Mouse (Mus musculus) forebrain, embryonic 16.5 days (tissue): ENCODE measurements around the gene Morc3. TPM values are rescaled to one million over a fixed set of nuclear protein-coding genes. Genes with fewer than 3 reads are reported as not detected.
A peak's percentile ranks its signal among the peaks of the same experiment; 100 is the strongest.

ENCODE experiments used
- ATAC-seq: fragments of 200-750 bp; cut with Nextera tagmentation; 2 replicates; pipeline ENCODE4 v1.8.0; 2017; ENCODE audit warnings: mild to moderate bottlenecking, moderate library complexity
- H3K27ac ChIP-seq: fragments of 300-500 bp; sonication (generic); 2 replicates; pipeline ENCODE4 v1.5.1; 2014; ENCODE audit warnings: low read length, control low read depth
- H3K27me3 ChIP-seq: fragments of 300-500 bp; sonication (generic); replicated peaks from 2 replicates; pipeline ENCODE4 v1.6.1; 2014; ENCODE audit warnings: low read length; ENCODE audit not compliant: control insufficient read depth, insufficient read depth
- H3K36me3 ChIP-seq: fragments of 300-500 bp; sonication (generic); 2 replicates; pipeline ENCODE4 v1.6.1; 2014; ENCODE audit not compliant: control insufficient read depth, insufficient read depth
- H3K4me1 ChIP-seq: fragments of 300-500 bp; sonication (generic); replicated peaks from 2 replicates; pipeline ENCODE4 v1.6.1; 2014; ENCODE audit warnings: low read length; ENCODE audit not compliant: control insufficient read depth, insufficient read depth
- H3K4me2 ChIP-seq: fragments of 300-500 bp; sonication (generic); 2 replicates; pipeline ENCODE4 v1.6.1; 2014; ENCODE audit warnings: mild to moderate bottlenecking, low read length, control low read depth
- H3K4me3 ChIP-seq: fragments of 300-500 bp; sonication (generic); replicated peaks from 2 replicates; pipeline ENCODE4 v1.5.1; 2014; ENCODE audit warnings: mild to moderate bottlenecking, low read length, control low read depth
- H3K9ac ChIP-seq: fragments of 300-500 bp; sonication (generic); replicated peaks from 2 replicates; pipeline ENCODE4 v1.6.1; 2014; ENCODE audit warnings: low read depth, low read length, control low read depth
- H3K9me3 ChIP-seq: fragments of 300-500 bp; sonication (generic); 2 replicates; pipeline ENCODE4 v1.6.1; 2016; ENCODE audit warnings: low read length; ENCODE audit not compliant: control insufficient read depth
- WGBS: fragments of 180-500 bp; shearing (Covaris S2); extraction: QIAGEN DNeasy Blood & Tissue Kit; methylation state at CpG from one replicate; pipeline ENCODE4 v1.1.7; 2014; 5-methylcytosine and 5-hydroxymethylcytosine counted together
- polyA plus RNA-seq: library from polyadenylated mRNA; unstranded; fragments of >200 nt; fragmentation: Nextera tagmentation; extraction: Ambion mirVana; gene quantifications from 2 replicates; pipeline ENCODE4 v1.2.1, GENCODE M21; 2015

The Morc3 gene
- polyA plus RNA-seq, 1 experiment from 2014 or later, result 38.2 TPM

DNA sequence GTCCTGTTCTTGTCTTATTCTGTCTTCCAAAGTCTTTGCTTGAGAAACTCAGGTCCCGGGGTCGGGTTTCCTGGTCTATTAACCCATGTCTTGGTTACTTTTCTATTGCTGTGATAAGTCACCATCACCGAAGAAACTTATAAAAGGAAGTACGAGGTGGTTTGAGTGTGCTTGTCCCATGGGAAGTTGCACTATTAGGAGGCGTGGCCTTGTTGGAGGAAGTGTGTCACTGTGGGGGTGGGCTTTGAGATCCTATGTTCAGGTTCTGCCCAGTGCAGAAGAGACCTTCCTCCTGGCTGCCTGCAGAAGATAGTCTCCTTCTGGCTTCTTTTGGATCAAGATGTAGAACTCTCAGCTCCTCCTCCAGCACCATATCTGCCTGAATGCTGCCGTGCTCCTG is 56.6 kb downstream of the Morc3 start:
- H3K4me3 ChIP-seq, result no peak overlapping the region
- no peak overlapping the region for H3K4me2 ChIP-seq
- H3K9me3 ChIP-seq, result no peaks in the 10 kb centered on the region
- H3K4me1 ChIP-seq, result peaks cover 14% of the 10 kb centered on the region
- no peaks in the 10 kb centered on the region for H3K36me3 ChIP-seq
- ATAC-seq, result no peak
- WGBS, result 94% methylated on average over 6 of the region's 6 CpGs
- no peaks in the 10 kb centered on the region for H3K27me3 ChIP-seq
- no peak overlapping the region for H3K27ac ChIP-seq
- no peak overlapping the region for H3K9ac ChIP-seq

DNA sequence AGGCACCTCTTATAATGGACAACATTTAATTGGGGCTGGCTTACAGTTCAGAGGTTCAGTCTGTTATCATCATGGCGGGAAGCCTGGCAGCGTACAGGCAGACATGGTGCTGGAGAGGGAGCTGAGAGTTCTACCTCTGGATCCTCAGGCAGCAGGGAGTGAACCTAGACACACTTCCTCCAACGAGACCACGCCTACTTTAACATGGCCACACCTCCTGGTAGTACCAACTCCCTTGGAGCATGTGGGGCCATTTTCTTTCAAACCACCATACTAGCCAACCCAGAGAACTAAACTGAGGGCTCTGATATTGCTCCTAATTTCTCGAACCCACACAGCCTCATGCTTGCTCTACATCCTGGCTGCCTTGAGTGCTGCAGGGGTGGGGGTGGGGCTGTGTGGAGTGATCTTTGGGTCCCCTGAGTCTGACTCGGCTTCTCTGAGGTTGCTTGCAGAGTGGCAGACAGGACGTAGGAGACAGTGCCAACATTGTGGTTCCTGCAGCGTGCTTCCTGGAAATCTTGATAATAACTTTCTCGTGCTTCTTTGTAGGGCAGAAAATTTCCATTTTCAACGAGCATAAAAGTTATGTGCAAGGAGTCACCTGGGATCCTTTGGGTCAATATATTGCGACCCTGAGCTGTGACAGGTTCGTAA is 59.2 kb downstream of the Morc3 start:
- H3K36me3 ChIP-seq, result no peaks in the 10 kb centered on the region
- no peak overlapping the region for H3K4me2 ChIP-seq
- H3K4me3 ChIP-seq, result no peak overlapping the region
- no peak overlapping the region for H3K9ac ChIP-seq
- H3K27ac ChIP-seq, result no peak overlapping the region
- 90% methylated on average over 12 of the region's 12 CpGs for WGBS
- H3K4me1 ChIP-seq, result no peaks in the 10 kb centered on the region
- no peaks in the 10 kb centered on the region for H3K9me3 ChIP-seq
- H3K27me3 ChIP-seq, result no peaks in the 10 kb centered on the region
- ATAC-seq, result no peak

DNA sequence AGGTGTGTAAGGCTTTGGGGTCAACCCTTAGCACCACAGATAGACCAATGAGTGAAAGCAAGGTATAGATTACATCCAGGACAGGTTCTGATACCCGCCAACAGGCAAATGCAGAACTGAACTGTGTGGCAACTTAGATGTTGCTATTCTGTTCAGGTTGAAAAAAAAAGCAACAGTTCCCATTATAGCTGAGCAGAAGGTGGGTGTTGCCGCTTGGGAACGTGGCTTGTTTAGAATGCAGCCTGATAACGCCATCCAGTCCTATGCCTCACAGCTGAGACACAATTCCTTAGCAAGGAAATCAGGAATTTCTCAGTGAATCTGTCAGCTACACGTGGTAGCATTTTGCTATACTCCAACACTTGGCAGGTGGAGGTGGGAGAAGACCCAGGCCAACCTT is 61.4 kb downstream of the Morc3 start:
- Histone ChIP-seq H3K27ac (no peak overlapping the region), H3K9me3 (no peaks in the 10 kb centered on the region), H3K4me3 (no peak overlapping the region), H3K9ac (no peak overlapping the region), H3K27me3 (no peaks in the 10 kb centered on the region), H3K36me3 (no peaks in the 10 kb centered on the region), H3K4me1 (no peaks in the 10 kb centered on the region), H3K4me2 (no peak overlapping the region)
- ATAC-seq, result no peak
- 89% methylated on average over 5 of the region's 5 CpGs for WGBS

DNA sequence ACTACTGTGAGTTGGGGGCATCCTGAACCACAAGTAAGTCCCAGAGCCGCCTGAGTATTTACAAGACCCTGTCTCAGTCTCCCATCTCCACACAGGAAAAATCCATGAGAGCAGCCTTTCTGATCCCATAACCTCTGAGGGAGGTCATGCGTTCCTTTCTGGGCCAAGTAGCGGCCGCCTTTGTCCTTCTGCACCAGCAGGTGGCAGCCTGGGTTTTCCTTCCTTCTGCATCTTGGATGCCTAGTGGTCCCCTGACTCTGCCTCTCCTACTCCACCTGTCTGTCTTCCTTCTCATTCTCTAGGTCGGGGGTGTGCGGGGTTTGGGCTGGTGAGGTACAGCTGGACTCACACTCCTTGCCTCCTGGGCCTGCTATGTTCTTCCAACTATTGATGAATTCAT is 71.1 kb downstream of the Morc3 start:
- Histone ChIP-seq H3K4me1 (peaks cover 12% of the 10 kb centered on the region), H3K9me3 (no peaks in the 10 kb centered on the region), H3K9ac (no peak overlapping the region), H3K36me3 (0 out of 2 replicates have a peak, but pooled peaks cover 4% of the 10 kb centered on the region), H3K4me2 (no peak overlapping the region), H3K27me3 (no peaks in the 10 kb centered on the region), H3K27ac (no peak overlapping the region), H3K4me3 (no peak overlapping the region)
- WGBS, result 84% methylated on average over 6 of the region's 6 CpGs
- ATAC-seq, result no peak

DNA sequence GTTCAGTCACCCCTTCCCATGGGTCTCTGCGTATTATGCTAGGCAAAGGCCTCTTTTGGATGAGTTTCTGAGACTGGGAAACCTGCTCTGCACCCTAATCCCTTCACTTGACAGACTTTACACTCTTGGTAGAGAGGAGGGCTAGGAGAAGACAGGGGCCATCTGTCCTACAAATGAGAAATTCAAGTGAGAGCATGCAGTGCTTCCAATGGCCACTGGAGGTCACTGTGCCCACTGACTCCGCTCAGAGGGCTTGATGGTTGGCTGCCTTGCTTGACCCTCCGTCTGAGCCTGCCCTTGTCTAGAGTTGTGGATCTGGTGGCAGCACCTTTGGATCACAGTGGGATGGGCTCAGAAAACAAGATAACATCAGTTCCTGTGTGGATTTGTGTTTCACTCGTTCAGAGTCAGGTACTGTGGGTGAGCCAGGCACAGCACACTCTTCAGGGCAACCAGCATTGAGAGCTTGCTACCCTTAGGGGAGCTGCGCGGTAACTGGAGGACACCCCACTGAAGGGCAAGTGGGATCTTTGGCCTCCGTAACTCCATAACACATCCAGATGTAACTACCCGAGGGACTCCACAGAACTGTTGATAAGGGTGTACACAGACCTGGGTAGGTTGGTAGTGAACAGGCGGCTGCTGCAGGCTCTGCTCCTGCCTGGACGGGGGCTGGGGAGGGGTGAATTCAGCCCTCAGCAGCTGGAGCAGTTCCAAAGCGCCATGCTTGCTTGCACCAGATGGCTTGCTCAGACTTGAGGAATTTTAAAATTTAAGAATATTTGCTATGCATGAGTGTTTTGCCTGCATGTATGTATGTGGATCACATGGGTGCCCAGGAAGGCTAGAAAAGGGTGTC is 74.5 kb downstream of the Morc3 start:
- Histone ChIP-seq H3K27me3 (no peaks in the 10 kb centered on the region), H3K9ac (no peak overlapping the region), H3K4me2 (no peak overlapping the region), H3K36me3 (0 out of 2 replicates have a peak, but pooled peaks cover 1% of the 10 kb centered on the region), H3K27ac (peak overlapping the region; percentile 66), H3K4me1 (peaks cover 12% of the 10 kb centered on the region), H3K9me3 (no peaks in the 10 kb centered on the region), H3K4me3 (no peak overlapping the region)
- peak; percentile 81 for ATAC-seq
- WGBS, result 59% methylated on average over 11 of the region's 11 CpGs

DNA sequence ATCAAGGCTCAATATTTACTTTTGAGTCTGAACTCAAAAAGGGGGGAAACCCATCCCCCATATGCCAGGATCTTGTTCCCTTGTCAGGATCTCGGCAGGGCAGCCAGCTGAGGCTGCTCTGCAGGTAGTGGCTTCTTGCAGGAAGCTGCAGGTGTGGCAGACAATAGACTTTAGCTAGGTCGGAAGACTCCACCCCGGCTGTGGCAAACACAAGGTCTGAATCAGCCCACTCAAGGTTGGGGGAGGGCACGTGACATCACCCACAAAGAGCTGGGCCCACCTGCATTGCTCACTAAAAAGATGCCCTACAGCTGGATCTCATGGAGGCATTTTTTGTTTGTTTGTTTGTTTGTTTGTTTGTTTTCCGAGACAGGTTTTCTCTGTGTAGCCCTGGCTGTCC is 75.8 kb downstream of the Morc3 start:
- no peaks in the 10 kb centered on the region for H3K9me3 ChIP-seq
- no peak overlapping the region for H3K4me3 ChIP-seq
- no peak overlapping the region for H3K9ac ChIP-seq
- no peak overlapping the region for H3K27ac ChIP-seq
- H3K36me3 ChIP-seq, result no peaks in the 10 kb centered on the region
- H3K27me3 ChIP-seq, result no peaks in the 10 kb centered on the region
- peaks cover 12% of the 10 kb centered on the region for H3K4me1 ChIP-seq
- ATAC-seq, result no peak
- WGBS, result 81% methylated on average over 5 of the region's 5 CpGs
- no peak overlapping the region for H3K4me2 ChIP-seq

DNA sequence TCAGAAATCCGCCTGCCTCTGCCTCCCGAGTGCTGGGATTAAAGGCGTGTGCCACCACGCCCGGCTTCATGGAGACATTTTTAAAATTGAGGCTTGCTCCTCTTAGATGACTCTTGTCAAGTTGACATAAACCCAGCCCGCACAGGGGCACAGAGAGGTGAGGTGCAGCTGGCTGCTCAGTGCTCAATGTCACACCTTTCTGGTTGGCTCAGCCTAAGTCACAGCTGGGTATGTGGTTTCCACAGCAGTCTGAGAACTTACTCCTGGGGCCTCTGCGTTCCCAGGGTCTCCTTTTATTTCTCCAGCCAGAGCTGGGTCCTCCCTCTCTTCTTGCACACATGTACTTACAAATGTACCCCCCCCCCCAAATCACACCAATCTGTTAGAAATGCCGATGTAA is 76.3 kb downstream of the Morc3 start:
- Histone ChIP-seq H3K4me1 (peaks cover 12% of the 10 kb centered on the region), H3K27me3 (no peaks in the 10 kb centered on the region), H3K27ac (no peak overlapping the region), H3K36me3 (no peaks in the 10 kb centered on the region), H3K9me3 (no peaks in the 10 kb centered on the region), H3K4me3 (no peak overlapping the region), H3K9ac (no peak overlapping the region), H3K4me2 (no peak overlapping the region)
- WGBS, result 93% methylated on average over 8 of the region's 8 CpGs
- no peak for ATAC-seq

DNA sequence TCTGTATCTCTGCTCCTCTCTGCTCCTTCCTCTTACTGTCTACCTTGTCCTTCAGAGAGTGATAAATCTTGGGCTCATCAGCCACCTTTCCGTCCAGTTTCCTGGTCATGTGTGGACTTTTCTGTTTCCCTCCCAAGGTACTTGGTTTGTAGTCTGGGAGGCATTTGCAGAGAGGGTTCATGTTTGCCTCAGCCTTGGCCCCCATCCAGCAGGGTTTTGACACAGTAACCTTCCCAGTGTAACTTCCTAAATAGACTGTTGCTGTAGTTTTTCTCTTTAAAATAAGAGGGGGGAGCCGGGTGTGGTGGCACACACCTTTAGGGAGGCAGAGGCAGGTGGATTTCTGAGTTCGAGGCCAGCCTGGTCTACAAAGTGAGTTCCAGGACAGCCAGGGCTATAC is 78.0 kb downstream of the Morc3 start:
- ATAC-seq, result no peak
- Histone ChIP-seq H3K9ac (no peak overlapping the region), H3K4me3 (no peak overlapping the region), H3K4me2 (no peak overlapping the region), H3K27me3 (no peaks in the 10 kb centered on the region), H3K4me1 (peaks cover 12% of the 10 kb centered on the region), H3K9me3 (no peaks in the 10 kb centered on the region), H3K27ac (no peak overlapping the region), H3K36me3 (no peaks in the 10 kb centered on the region)
- WGBS, result 88% methylated on average over 3 of the region's 3 CpGs

DNA sequence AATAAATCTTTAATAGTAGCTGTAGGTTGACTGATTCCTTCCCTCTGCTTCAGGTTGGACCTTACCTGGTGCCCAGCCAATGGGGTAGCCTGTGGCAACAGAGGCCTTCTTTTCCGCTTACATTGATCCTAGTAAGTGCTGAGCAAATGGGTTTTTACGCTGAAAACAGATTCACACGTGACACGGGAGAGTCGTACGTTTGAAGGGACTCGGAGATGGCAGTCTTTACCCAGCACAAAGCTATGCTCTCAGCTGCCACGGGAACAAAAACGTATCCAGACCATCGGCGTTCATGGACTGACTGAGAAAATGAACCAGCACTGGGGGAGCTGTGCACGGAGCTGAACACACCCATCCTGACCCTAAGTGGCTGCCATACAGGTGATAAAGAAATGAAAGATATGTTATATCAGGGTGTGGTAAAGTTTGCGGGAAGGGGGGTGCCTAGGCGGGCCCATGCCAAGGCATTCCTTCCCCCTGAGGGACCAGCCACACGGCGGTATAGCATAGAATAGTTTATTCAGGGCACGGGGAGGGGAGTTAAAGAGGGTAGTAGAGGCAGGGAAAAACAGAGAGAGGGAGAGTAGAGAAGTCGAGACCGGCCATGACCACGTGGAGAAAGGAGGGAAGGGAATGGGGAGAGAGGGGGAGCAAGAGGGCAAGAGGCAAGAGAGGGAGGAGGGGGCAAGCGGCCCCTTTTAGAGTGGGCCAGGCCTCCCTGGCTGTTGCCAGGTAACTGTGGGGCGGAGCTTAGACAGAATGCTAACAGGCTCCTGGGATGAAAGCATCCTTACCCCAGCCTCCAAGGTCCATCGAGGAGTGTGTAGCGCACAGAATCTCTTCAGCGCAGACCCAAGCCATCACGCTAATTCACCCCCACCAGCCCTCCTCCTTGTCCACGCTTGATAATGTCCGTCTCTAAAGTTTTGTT is 79.1 kb downstream of the Morc3 start:
- H3K4me2 ChIP-seq, result no peak overlapping the region
- H3K36me3 ChIP-seq, result no peaks in the 10 kb centered on the region
- WGBS, result 69% methylated on average over 28 of the region's 28 CpGs
- H3K9ac ChIP-seq, result no peak overlapping the region
- H3K4me3 ChIP-seq, result no peak overlapping the region
- peaks cover 9% of the 10 kb centered on the region for H3K4me1 ChIP-seq
- no peak overlapping the region for H3K27ac ChIP-seq
- no peak for ATAC-seq
- no peaks in the 10 kb centered on the region for H3K27me3 ChIP-seq
- no peaks in the 10 kb centered on the region for H3K9me3 ChIP-seq
